Mouse (Mus musculus): ENCODE results near the gene Tmem178. TPM values are rescaled to one million over a fixed set of nuclear protein-coding genes. Genes with fewer than 3 reads are reported as not detected.

Tmem178 gene
- 30.5 and 31.3 TPM in 2 replicates for polyA plus RNA-seq (2014; fragmentation: Nextera tagmentation; extraction: Ambion mirVana)

GRCm38 (mm10) chr17:80944530-80945198 lies at the start of gene Tmem178:
TSS of gene Tmem178 (plus strand) at chr17:80944632.
- no peaks in the 10 kb centered on the region for H3K27me3 ChIP-seq (ENCODE audit: control insufficient read depth, insufficient read depth, low read length)
- peak within 1 kb of the TSS; percentile 80 for H3K4me2 ChIP-seq (ENCODE audit: low read length)
- H3K27ac ChIP-seq (replicated peaks; ENCODE audit: low read depth, low read length), result peak within 1 kb of the TSS; percentile 90
- peak within 1 kb of the TSS; percentile 88 for H3K4me3 ChIP-seq (replicated peaks; ENCODE audit: low read depth, low read length)
- no peaks in the 10 kb centered on the region for H3K36me3 ChIP-seq (ENCODE audit: control insufficient read depth, insufficient read depth, low read length)
- H3K4me1 ChIP-seq (ENCODE audit: control insufficient read depth, insufficient read depth, low read length), result peaks cover 23% of the 10 kb centered on the region
- H3K9ac ChIP-seq (replicated peaks; ENCODE audit: low read length), result peak within 1 kb of the TSS; percentile 95
- DNase-seq (peak; percentile 75), ATAC-seq (ENCODE audit: low FRiP score, low TSS enrichment) (peak; percentile 83)
- WGBS, result under 1% methylated on average over 78 of the region's 84 CpGs
- no peaks in the 10 kb centered on the region for H3K9me3 ChIP-seq (ENCODE audit: control insufficient read depth, low read length)

- 0 out of 2 replicates have a peak, but pooled peaks cover 4% of the 10 kb centered on the region for H3K4me1 ChIP-seq (ENCODE audit: control insufficient read depth, insufficient read depth, low read length)
- WGBS, result 6% methylated on average over 2 of the region's 2 CpGs
- no peaks in the 10 kb centered on the region for H3K9me3 ChIP-seq (ENCODE audit: control insufficient read depth, low read length)
- H3K27ac ChIP-seq (replicated peaks; ENCODE audit: low read depth, low read length), result no peak overlapping the region
- no peak overlapping the region for H3K9ac ChIP-seq (replicated peaks; ENCODE audit: low read length)
- no peaks in the 10 kb centered on the region for H3K36me3 ChIP-seq (ENCODE audit: control insufficient read depth, insufficient read depth, low read length)
- no peaks in the 10 kb centered on the region for H3K27me3 ChIP-seq (ENCODE audit: control insufficient read depth, insufficient read depth, low read length)
- no peak overlapping the region for H3K4me3 ChIP-seq (replicated peaks; ENCODE audit: low read depth, low read length)
- H3K4me2 ChIP-seq (ENCODE audit: low read length), result no peak overlapping the region
- DNase-seq (no peak), ATAC-seq (ENCODE audit: low FRiP score, low TSS enrichment) (no peak)
These were observed 48.0 kb upstream of the Tmem178 start for GRCm38 (mm10) chr17:80896481-80896880.

- ATAC-seq (ENCODE audit: low FRiP score, low TSS enrichment), result no peak
- WGBS, result 68% methylated on average over 9 of the region's 9 CpGs
- Histone ChIP-seq H3K4me1 (ENCODE audit: control insufficient read depth, insufficient read depth, low read length) (0 out of 2 replicates have a peak, but pooled peaks cover 4% of the 10 kb centered on the region), H3K4me2 (ENCODE audit: low read length) (no peak overlapping the region), H3K9ac (replicated peaks; ENCODE audit: low read length) (no peak overlapping the region), H3K27ac (replicated peaks; ENCODE audit: low read depth, low read length) (no peak overlapping the region), H3K27me3 (ENCODE audit: control insufficient read depth, insufficient read depth, low read length) (no peaks in the 10 kb centered on the region), H3K9me3 (ENCODE audit: control insufficient read depth, low read length) (no peaks in the 10 kb centered on the region), H3K36me3 (ENCODE audit: control insufficient read depth, insufficient read depth, low read length) (no peaks in the 10 kb centered on the region), H3K4me3 (replicated peaks; ENCODE audit: low read depth, low read length) (no peak overlapping the region)
- DNase-seq, result no peak
These were observed 46.6 kb upstream of the Tmem178 start for GRCm38 (mm10) chr17:80897709-80898440.

- Histone ChIP-seq H3K4me3 (replicated peaks; ENCODE audit: low read depth, low read length) (no peak overlapping the region), H3K27ac (replicated peaks; ENCODE audit: low read depth, low read length) (peak overlapping the region; percentile 47; the same call in 1 of the 2 replicates), H3K4me2 (ENCODE audit: low read length) (0 out of 2 replicates have a peak overlapping the region, but pooled peaks have one; percentile 8), H3K4me1 (ENCODE audit: control insufficient read depth, insufficient read depth, low read length) (peaks cover 5% of the 10 kb centered on the region; the same call in 1 of the 2 replicates), H3K27me3 (ENCODE audit: control insufficient read depth, insufficient read depth, low read length) (no peaks in the 10 kb centered on the region), H3K9ac (replicated peaks; ENCODE audit: low read length) (no peak overlapping the region), H3K36me3 (ENCODE audit: control insufficient read depth, insufficient read depth, low read length) (no peaks in the 10 kb centered on the region), H3K9me3 (ENCODE audit: control insufficient read depth, low read length) (no peaks in the 10 kb centered on the region)
- WGBS, result 45% methylated on average over 9 of the region's 9 CpGs
- ATAC-seq (ENCODE audit: low FRiP score, low TSS enrichment) (0 out of 2 replicates have a peak, but pooled peaks have one; percentile 24), DNase-seq (peak; percentile 79)
These were observed 44.8 kb upstream of the Tmem178 start for GRCm38 (mm10) chr17:80899513-80900199.

DNA sequence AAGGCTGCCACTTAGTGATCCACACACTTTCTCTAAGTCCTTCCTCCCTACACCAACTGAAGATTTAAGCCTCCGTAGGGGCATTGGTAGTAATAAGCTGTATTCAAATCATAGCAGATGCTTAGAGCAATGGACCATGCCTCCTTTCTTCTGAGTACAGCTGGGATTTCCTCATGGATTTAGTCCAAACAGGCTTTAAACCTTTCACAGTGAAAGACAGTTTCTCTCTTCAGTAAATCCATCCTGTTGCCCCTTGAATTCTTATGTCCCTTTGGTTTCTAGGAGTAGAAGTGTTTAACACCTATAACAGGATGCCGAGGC lies 44.3 kb upstream of the Tmem178 start:
- Histone ChIP-seq H3K4me3 (replicated peaks; ENCODE audit: low read depth, low read length) (no peak overlapping the region), H3K4me2 (ENCODE audit: low read length) (no peak overlapping the region), H3K27ac (replicated peaks; ENCODE audit: low read depth, low read length) (0 out of 2 replicates have a peak overlapping the region, but pooled peaks have one; percentile 47), H3K9me3 (ENCODE audit: control insufficient read depth, low read length) (no peaks in the 10 kb centered on the region), H3K36me3 (ENCODE audit: control insufficient read depth, insufficient read depth, low read length) (no peaks in the 10 kb centered on the region), H3K4me1 (ENCODE audit: control insufficient read depth, insufficient read depth, low read length) (peaks cover 7% of the 10 kb centered on the region; the same call in 1 of the 2 replicates), H3K9ac (replicated peaks; ENCODE audit: low read length) (no peak overlapping the region), H3K27me3 (ENCODE audit: control insufficient read depth, insufficient read depth, low read length) (no peaks in the 10 kb centered on the region)
- no peak for ATAC-seq (ENCODE audit: low FRiP score, low TSS enrichment)
- WGBS, result 50% methylated on average over 2 of the region's 2 CpGs
- DNase-seq, result no peak

DNA sequence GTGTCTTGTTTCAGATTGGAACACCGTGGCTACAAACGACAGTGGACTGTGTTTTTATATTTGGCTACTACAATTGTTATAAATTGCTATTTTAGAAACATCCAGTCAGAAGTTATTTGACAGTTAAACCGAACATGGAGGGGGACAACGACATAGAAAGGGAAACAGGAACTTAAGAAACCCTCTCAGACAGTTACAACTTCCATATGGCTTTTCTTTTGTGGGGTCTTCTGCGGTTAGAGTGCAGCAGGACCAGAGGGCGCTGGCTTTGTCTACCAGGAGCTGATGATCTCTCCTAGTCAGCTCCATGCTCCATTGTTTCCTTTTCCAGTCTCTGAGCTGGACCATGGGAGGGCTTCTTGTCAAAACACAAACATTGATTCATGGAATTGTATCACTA lies 42.5 kb upstream of the Tmem178 start:
- ATAC-seq (ENCODE audit: low FRiP score, low TSS enrichment) (no peak), DNase-seq (no peak)
- Histone ChIP-seq H3K9me3 (ENCODE audit: control insufficient read depth, low read length) (no peaks in the 10 kb centered on the region), H3K4me2 (ENCODE audit: low read length) (no peak overlapping the region), H3K27me3 (ENCODE audit: control insufficient read depth, insufficient read depth, low read length) (no peaks in the 10 kb centered on the region), H3K4me1 (ENCODE audit: control insufficient read depth, insufficient read depth, low read length) (peaks cover 7% of the 10 kb centered on the region; the same call in 1 of the 2 replicates), H3K9ac (replicated peaks; ENCODE audit: low read length) (no peak overlapping the region), H3K36me3 (ENCODE audit: control insufficient read depth, insufficient read depth, low read length) (no peaks in the 10 kb centered on the region), H3K27ac (replicated peaks; ENCODE audit: low read depth, low read length) (no peak overlapping the region), H3K4me3 (replicated peaks; ENCODE audit: low read depth, low read length) (no peak overlapping the region)
- 91% methylated on average over 6 of the region's 6 CpGs for WGBS

GRCm38 (mm10) chr17:80903121-80903875 lies 41.1 kb upstream of the Tmem178 start:
- H3K36me3 ChIP-seq (ENCODE audit: control insufficient read depth, insufficient read depth, low read length), result no peaks in the 10 kb centered on the region
- no peak overlapping the region for H3K9ac ChIP-seq (replicated peaks; ENCODE audit: low read length)
- H3K27me3 ChIP-seq (ENCODE audit: control insufficient read depth, insufficient read depth, low read length), result no peaks in the 10 kb centered on the region
- no peak for ATAC-seq (ENCODE audit: low FRiP score, low TSS enrichment)
- H3K27ac ChIP-seq (replicated peaks; ENCODE audit: low read depth, low read length), result no peak overlapping the region
- no peak overlapping the region for H3K4me2 ChIP-seq (ENCODE audit: low read length)
- WGBS, result 79% methylated on average over 11 of the region's 11 CpGs
- peaks cover 5% of the 10 kb centered on the region; the same call in 1 of the 2 replicates for H3K4me1 ChIP-seq (ENCODE audit: control insufficient read depth, insufficient read depth, low read length)
- DNase-seq, result no peak
- H3K4me3 ChIP-seq (replicated peaks; ENCODE audit: low read depth, low read length), result no peak overlapping the region
- no peaks in the 10 kb centered on the region for H3K9me3 ChIP-seq (ENCODE audit: control insufficient read depth, low read length)

- ATAC-seq (ENCODE audit: low FRiP score, low TSS enrichment), result no peak
- Histone ChIP-seq H3K4me2 (ENCODE audit: low read length) (no peak overlapping the region), H3K9ac (replicated peaks; ENCODE audit: low read length) (no peak overlapping the region), H3K4me3 (replicated peaks; ENCODE audit: low read depth, low read length) (no peak overlapping the region), H3K36me3 (ENCODE audit: control insufficient read depth, insufficient read depth, low read length) (no peaks in the 10 kb centered on the region), H3K27me3 (ENCODE audit: control insufficient read depth, insufficient read depth, low read length) (no peaks in the 10 kb centered on the region), H3K27ac (replicated peaks; ENCODE audit: low read depth, low read length) (peak overlapping the region; percentile 26; the same call in 1 of the 2 replicates), H3K9me3 (ENCODE audit: control insufficient read depth, low read length) (no peaks in the 10 kb centered on the region), H3K4me1 (ENCODE audit: control insufficient read depth, insufficient read depth, low read length) (peaks cover 3% of the 10 kb centered on the region; the same call in 1 of the 2 replicates)
- peak; percentile 43 for DNase-seq
- 41% methylated on average over 5 of the region's 5 CpGs for WGBS
These were observed 40.4 kb upstream of the Tmem178 start for GRCm38 (mm10) chr17:80904061-80904460.
